Mouse (Mus musculus): ENCODE results near the gene H2-DMa.

DNA sequence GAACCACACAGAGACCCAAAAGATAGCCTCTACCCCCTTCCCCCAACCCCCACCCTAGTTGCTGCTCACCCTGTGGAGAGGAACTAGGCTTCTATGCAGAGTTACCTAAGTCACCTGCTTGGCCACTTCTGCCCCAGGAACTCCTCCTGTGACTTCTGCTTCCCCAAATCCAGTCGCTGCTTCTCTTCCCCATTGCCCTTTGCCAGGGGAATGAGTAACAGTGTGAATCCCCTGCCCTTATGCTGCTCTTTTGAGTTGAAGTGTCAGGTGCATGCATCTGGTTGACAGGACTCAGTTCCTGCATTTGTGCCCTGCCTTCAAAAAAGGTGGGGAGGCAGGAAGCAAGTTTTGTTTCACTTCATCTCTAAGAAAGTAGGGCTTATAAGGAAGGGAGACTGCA is 54.7 kb downstream of the H2-DMa start:
- no peak for TF ChIP-seq CTCF (IDR thresholded peaks at IDR 0.05; ENCODE audit: borderline replicate concordance, insufficient read depth, low read length)
- no peak for TF ChIP-seq POLR2A (IDR thresholded peaks at IDR 0.05; ENCODE audit: low read depth, low read length)

Data from embryonic fibroblast, embryonic 13.5 days (primary cell).